Mouse (Mus musculus): ENCODE results near the gene Kdm2b. TPM values are rescaled to one million over a fixed set of nuclear protein-coding genes. Genes with fewer than 3 reads are reported as not detected.

Kdm2b gene
- polyA plus RNA-seq, 1 experiment, result 22.4 TPM

DNA sequence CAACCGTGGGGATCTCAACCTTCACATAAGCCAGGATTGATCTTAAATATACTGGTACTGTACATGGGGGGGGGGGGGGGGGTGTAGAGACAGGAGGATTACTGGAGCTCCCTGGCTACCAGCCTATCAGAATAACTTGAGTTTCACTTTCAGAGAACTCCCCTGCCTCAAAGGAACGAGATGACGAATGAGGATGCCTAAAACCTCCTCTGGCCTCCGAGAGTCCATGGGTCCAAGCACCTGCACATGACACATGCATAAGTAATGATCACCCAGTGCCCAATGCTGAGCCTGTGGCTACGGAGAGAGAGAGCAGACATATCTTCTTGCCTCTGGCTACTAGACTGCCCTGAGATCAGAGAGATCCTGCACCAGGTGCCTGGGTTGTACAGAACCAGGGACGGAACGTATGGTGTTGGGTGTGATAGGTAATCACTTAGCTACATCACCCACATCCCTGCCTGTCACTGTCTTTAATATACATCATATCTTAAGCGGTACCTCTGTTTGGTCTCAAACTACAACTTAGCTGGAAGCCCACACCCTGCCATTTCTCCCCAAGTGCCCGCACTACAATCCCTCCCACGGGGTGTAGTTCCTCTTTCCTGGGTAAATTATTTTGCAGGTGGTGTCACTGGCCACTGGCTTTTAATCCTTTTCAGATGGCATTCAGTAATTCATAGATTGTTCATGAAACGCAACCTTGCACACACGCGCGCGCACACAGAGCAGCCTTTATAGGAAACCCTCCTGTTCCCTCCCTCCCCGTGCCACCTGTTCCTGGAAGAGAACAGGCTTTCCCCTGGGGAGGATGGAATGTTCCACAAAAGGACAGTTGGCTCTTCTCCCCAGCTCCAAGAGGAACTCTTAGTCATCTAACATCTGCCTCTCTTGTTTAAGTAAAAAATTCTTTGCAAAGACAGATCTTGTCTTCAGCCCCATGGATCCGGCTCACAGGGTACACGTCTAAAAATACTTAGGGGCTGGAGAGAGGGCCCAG is 7.9 kb upstream of the Kdm2b start:
- no peaks in the 10 kb centered on the region for H3K4me1 ChIP-seq (ENCODE audit: control insufficient read depth, insufficient read depth, low read length)
- H3K4me3 ChIP-seq (ENCODE audit: insufficient read depth, low read length), result no peak overlapping the region
- no peak overlapping the region for H3K27ac ChIP-seq (ENCODE audit: insufficient read depth, low read length)
- no peak for TF ChIP-seq POLR2A (IDR thresholded peaks at IDR 0.05; ENCODE audit: low read depth, low read length)
- no peak for TF ChIP-seq CTCF (IDR thresholded peaks at IDR 0.05; ENCODE audit: borderline replicate concordance, insufficient read depth, low read length)

DNA sequence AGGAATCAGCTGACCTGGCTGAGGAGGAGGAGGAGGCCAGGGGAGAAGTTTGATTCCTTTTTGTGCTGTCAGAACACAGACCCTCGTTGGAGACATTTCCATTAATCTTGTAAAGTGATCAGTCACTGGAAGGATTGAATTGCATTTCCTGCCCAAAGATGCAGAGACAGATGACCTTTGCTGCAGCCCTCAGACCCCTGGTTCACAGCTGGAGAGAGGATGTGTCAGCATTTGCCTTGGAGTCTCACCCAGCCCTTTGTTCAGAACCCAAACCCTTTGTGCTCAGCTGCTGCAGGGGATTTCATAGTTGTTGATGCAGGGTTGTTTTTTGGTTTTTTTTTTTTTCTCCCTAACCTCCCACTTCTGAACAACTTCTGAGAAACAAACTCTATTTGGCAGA is 5.3 kb upstream of the Kdm2b start:
- Histone ChIP-seq H3K4me3 (ENCODE audit: insufficient read depth, low read length) (no peak overlapping the region), H3K27ac (ENCODE audit: insufficient read depth, low read length) (no peak overlapping the region), H3K4me1 (ENCODE audit: control insufficient read depth, insufficient read depth, low read length) (peaks cover 7% of the 10 kb centered on the region; the same call in 1 of the 2 replicates)
- TF ChIP-seq POLR2A (IDR thresholded peaks at IDR 0.05; ENCODE audit: low read depth, low read length) (no peak), CTCF (IDR thresholded peaks at IDR 0.05; ENCODE audit: borderline replicate concordance, insufficient read depth, low read length) (no peak)

DNA sequence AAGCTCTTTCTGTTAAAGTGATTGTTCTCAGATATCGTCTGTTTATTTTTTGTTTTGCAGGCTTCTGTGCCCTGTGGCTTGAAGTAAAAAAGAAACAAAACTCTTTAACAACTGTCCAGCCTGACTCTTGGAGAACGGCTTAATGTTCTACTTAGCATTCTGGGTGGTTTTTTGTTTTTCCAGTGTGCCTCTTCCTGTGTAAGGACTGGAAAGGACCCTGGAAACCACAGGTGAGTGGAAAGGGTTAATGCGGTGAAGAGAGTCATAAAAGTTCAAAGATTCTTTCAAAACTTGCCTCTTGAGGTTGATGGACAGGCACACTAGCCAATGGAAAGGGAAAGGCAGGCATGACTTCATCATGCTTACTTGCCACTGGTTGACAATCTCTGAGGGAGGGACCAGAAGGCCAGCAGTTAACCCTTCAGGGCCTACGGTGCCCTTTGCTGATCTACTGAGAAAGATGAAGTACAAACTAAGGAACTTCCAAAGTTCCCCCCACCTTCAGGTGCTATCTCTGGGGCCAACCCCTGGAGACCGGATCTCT is 4.8 kb upstream of the Kdm2b start:
- Histone ChIP-seq H3K4me1 (ENCODE audit: control insufficient read depth, insufficient read depth, low read length) (peaks cover 7% of the 10 kb centered on the region; the same call in 1 of the 2 replicates), H3K4me3 (ENCODE audit: insufficient read depth, low read length) (no peak overlapping the region), H3K27ac (ENCODE audit: insufficient read depth, low read length) (no peak overlapping the region)
- TF ChIP-seq POLR2A (IDR thresholded peaks at IDR 0.05; ENCODE audit: low read depth, low read length) (no peak), CTCF (IDR thresholded peaks at IDR 0.05; ENCODE audit: borderline replicate concordance, insufficient read depth, low read length) (no peak)

- H3K4me3 ChIP-seq (ENCODE audit: insufficient read depth, low read length), result no peak overlapping the region
- TF ChIP-seq POLR2A (IDR thresholded peaks at IDR 0.05; ENCODE audit: low read depth, low read length), result no peak
- no peak for TF ChIP-seq CTCF (IDR thresholded peaks at IDR 0.05; ENCODE audit: borderline replicate concordance, insufficient read depth, low read length)
- no peak overlapping the region for H3K27ac ChIP-seq (ENCODE audit: insufficient read depth, low read length)
- peaks cover 7% of the 10 kb centered on the region; the same call in 1 of the 2 replicates for H3K4me1 ChIP-seq (ENCODE audit: control insufficient read depth, insufficient read depth, low read length)
Observed at GRCm38 (mm10) chr5:122993811-122994210, 4.2 kb upstream of the Kdm2b start.

- TF ChIP-seq POLR2A (IDR thresholded peaks at IDR 0.05; ENCODE audit: low read depth, low read length) (no peak), CTCF (IDR thresholded peaks at IDR 0.05; ENCODE audit: borderline replicate concordance, insufficient read depth, low read length) (no peak)
- H3K27ac ChIP-seq (ENCODE audit: insufficient read depth, low read length), result no peak overlapping the region
Observed at GRCm38 (mm10) chr5:122991350-122992004, 1.9 kb upstream of the Kdm2b start.

GRCm38 (mm10) chr5:122990411-122991160 is 963 bp upstream of the Kdm2b start:
- Histone ChIP-seq H3K4me3 (ENCODE audit: insufficient read depth, low read length) (peak overlapping the region; percentile 46), H3K27ac (ENCODE audit: insufficient read depth, low read length) (no peak overlapping the region), H3K4me1 (ENCODE audit: control insufficient read depth, insufficient read depth, low read length) (peaks cover 7% of the 10 kb centered on the region; the same call in 1 of the 2 replicates)
- TF ChIP-seq POLR2A (IDR thresholded peaks at IDR 0.05; ENCODE audit: low read depth, low read length) (no peak), CTCF (IDR thresholded peaks at IDR 0.05; ENCODE audit: borderline replicate concordance, insufficient read depth, low read length) (no peak)

More at GRCm38 (mm10) chr5:122991350-122992004, 1.9 kb upstream of the Kdm2b start:
- Histone ChIP-seq H3K4me3 (ENCODE audit: insufficient read depth, low read length) (no peak overlapping the region), H3K4me1 (ENCODE audit: control insufficient read depth, insufficient read depth, low read length) (peaks cover 7% of the 10 kb centered on the region; the same call in 1 of the 2 replicates)

DNA sequence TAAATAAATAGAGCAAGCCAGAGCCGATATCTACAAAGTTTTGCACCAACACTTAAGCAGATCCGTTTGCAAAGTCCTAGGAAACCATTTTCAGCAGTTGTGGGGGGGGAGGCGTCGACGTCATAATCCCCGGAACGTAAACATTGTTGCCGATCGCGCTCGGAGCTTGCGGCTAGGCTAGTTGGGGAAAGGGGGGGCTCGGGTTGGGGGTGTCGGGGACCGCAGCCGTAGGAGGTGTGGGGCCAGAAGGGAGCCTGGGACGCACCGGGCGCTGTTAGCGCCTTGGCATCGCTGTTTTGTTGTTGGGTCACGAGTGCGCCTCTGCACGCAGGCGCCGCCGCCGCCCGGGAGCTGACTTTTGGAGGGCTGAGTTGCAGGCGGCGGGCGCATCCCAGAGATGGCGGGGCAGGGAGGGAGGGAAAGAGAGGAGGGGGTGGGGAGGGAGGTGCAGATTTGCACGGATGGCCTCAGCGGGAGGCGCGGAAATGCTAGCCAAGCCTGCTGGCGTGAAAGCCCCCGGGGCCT is 560 bp downstream of the Kdm2b start:
- peaks cover 7% of the 10 kb centered on the region; the same call in 1 of the 2 replicates for H3K4me1 ChIP-seq (ENCODE audit: control insufficient read depth, insufficient read depth, low read length)

DNA sequence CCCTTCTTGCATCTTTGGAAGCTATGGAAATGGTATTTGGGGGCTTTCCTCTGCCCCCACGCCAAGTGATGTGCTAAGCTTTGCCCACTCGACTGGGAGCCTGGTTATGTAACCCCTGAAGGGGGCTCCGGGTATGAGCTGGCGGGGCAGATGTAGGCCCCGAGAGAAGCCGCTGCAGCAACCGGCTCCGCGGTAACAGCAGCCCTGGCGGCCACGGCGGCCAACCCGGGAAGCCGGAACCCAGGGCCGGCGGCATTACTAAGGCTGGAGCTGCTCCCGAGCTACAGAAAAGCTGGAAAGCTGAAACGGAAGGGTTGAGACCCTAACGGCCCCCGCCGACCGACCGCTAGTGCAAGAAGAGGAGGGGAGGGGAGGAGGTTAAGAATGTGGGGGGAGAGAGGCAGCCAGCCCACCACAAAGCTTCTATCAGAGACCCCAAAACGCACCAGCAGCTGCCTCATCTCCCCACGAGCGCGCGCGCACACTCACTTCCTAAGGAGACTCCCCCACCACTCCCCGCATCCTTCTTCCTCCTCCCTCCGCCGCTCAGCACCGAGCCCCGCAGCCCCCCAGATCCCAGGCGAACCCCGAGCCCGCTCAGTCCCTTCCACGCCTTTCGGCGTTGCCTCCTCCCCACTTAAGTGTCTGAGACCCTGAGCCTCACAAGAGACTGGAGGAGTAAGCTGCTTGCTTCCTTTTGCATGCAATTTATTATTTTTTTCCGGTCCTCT is 1.4 kb downstream of the Kdm2b start:
- H3K4me3 ChIP-seq (ENCODE audit: insufficient read depth, low read length), result peak overlapping the region; percentile 79
- H3K4me1 ChIP-seq (ENCODE audit: control insufficient read depth, insufficient read depth, low read length), result peaks cover 7% of the 10 kb centered on the region; the same call in 1 of the 2 replicates
- TF ChIP-seq CTCF (IDR thresholded peaks at IDR 0.05; ENCODE audit: borderline replicate concordance, insufficient read depth, low read length), result no peak
- TF ChIP-seq POLR2A (IDR thresholded peaks at IDR 0.05; ENCODE audit: low read depth, low read length), result peak; percentile 42
- H3K27ac ChIP-seq (ENCODE audit: insufficient read depth, low read length), result no peak overlapping the region

More for the DNA sequence above, 560 bp downstream of the Kdm2b start:
- no peak for TF ChIP-seq CTCF (IDR thresholded peaks at IDR 0.05; ENCODE audit: borderline replicate concordance, insufficient read depth, low read length)
- TF ChIP-seq POLR2A (IDR thresholded peaks at IDR 0.05; ENCODE audit: low read depth, low read length), result peak; percentile 48; the same call in 1 of the 2 replicates
- Histone ChIP-seq H3K27ac (ENCODE audit: insufficient read depth, low read length) (no peak overlapping the region), H3K4me3 (ENCODE audit: insufficient read depth, low read length) (peak overlapping the region; percentile 46)
